Mouse (Mus musculus) G1E-ER4 (cell line): Measurements from ENCODE around the gene Gm13199. TPM values are rescaled to one million over a fixed set of nuclear protein-coding genes. Genes with fewer than 3 reads are reported as not detected.

Experiments used
- GATA1 ChIP-seq: IDR thresholded peaks from one replicate; pipeline ENCODE4 v1.8.0; 2012; ENCODE audit warnings: low read length, inconsistent platforms
- polyA plus RNA-seq: library from polyadenylated mRNA; stranded (reverse); fragments of >175 nt; gene quantifications from 2 replicates; pipeline ENCODE4 v1.2.3, GENCODE M21; 2012

The Gm13199 gene
- polyA plus RNA-seq, 1 experiment = not detected

- TF ChIP-seq GATA1 = no peak
Observed at GRCm38 (mm10) chr2:5840815-5841214, 21.9 kb downstream of the Gm13199 start.

- TF ChIP-seq GATA1 = no peak
Observed at GRCm38 (mm10) chr2:5825265-5825913, 37.3 kb downstream of the Gm13199 start.

- no peak for TF ChIP-seq GATA1
Observed at GRCm38 (mm10) chr2:5824685-5825084, 38.0 kb downstream of the Gm13199 start.

- TF ChIP-seq GATA1 = no peak
Observed at GRCm38 (mm10) chr2:5824213-5824612, 38.5 kb downstream of the Gm13199 start.

- no peak for TF ChIP-seq GATA1
Observed at GRCm38 (mm10) chr2:5822449-5822848, 40.3 kb downstream of the Gm13199 start.

- no peak for TF ChIP-seq GATA1
Observed at GRCm38 (mm10) chr2:5821264-5821663, 41.5 kb downstream of the Gm13199 start.

Other genes with a start within 250 kb of the Gm13199 start
- 20.5 and 21.0 TPM in 2 replicates for gene Camk1d, start 148.4 kb downstream of the Gm13199 start, polyA plus RNA-seq
- 3.0 and 26.0 TPM in 2 replicates for gene Nudt5, start 17.9 kb downstream of the Gm13199 start, polyA plus RNA-seq
- gene Cdc123, start 17.8 kb downstream of the Gm13199 start, polyA plus RNA-seq = 120 and 169 TPM in 2 replicates
- 1.3 and 3.7 TPM in 2 replicates for gene Sec61a2, start 32.5 kb upstream of the Gm13199 start, polyA plus RNA-seq
- gene Dhtkd1, start 79.9 kb upstream of the Gm13199 start, polyA plus RNA-seq = not detected in 2 replicates
- gene Upf2, start 88.5 kb upstream of the Gm13199 start, polyA plus RNA-seq = 3.5 and 3.8 TPM in 2 replicates